Mouse (Mus musculus) liver, postnatal 0 days (tissue): ENCODE results near the gene Itk. TPM values are rescaled to one million over a fixed set of nuclear protein-coding genes. Genes with fewer than 3 reads are reported as not detected.

ENCODE experiments used
- ATAC-seq: fragments of 200-750 bp; cut with Nextera tagmentation; 2 replicates; pipeline ENCODE4 v1.8.0; 2017; ENCODE audit warnings: mild to moderate bottlenecking, moderate library complexity
- DNase-seq: peaks from one replicate; pipeline ENCODE4 v3.0.0-alpha.2; 2016
- H3K27ac ChIP-seq: fragments of 300-500 bp; sonication (generic); 2 replicates; pipeline ENCODE4 v1.5.1; 2014; ENCODE audit warnings: antibody characterized with exemption, moderate library complexity, mild to moderate bottlenecking, low read depth
- H3K27me3 ChIP-seq: fragments of 300-500 bp; sonication (generic); 2 replicates; pipeline ENCODE4 v1.6.1; 2014; ENCODE audit warnings: low read length, control low read depth, mixed read lengths; ENCODE audit not compliant: insufficient read depth
- H3K36me3 ChIP-seq: fragments of 300-500 bp; sonication (generic); replicated peaks from 2 replicates; pipeline ENCODE4 v1.6.1; 2014; ENCODE audit warnings: mild to moderate bottlenecking, control low read depth, low read length, moderate library complexity, mixed read lengths; ENCODE audit not compliant: insufficient read depth
- H3K4me1 ChIP-seq: fragments of 300-500 bp; sonication (generic); 2 replicates; pipeline ENCODE4 v1.6.1; 2014; ENCODE audit warnings: antibody characterized with exemption, mild to moderate bottlenecking, control low read depth; ENCODE audit not compliant: insufficient read depth
- H3K4me2 ChIP-seq: fragments of 300-500 bp; sonication (generic); 2 replicates; pipeline ENCODE4 v1.6.1; 2014; ENCODE audit warnings: low read depth, mild to moderate bottlenecking, low read length, moderate library complexity, mixed read lengths
- H3K4me3 ChIP-seq: fragments of 300-500 bp; sonication (generic); 2 replicates; pipeline ENCODE4 v1.5.1; 2014; ENCODE audit warnings: low read depth, low read length
- H3K9ac ChIP-seq: fragments of 300-500 bp; sonication (generic); replicated peaks from 2 replicates; pipeline ENCODE4 v1.6.1; 2014; ENCODE audit warnings: mild to moderate bottlenecking, moderate library complexity
- H3K9me3 ChIP-seq: fragments of 300-500 bp; sonication (generic); 2 replicates; pipeline ENCODE4 v1.6.1; 2016; ENCODE audit warnings: mild to moderate bottlenecking, control low read depth, low read length, mixed read lengths
- CTCF ChIP-seq: sonication (generic); IDR thresholded peaks from 2 replicates; pipeline ENCODE4 v1.5.1; 2016; ENCODE audit warnings: antibody characterized with exemption, low read depth
- EP300 ChIP-seq: IDR thresholded peaks from 2 replicates; pipeline ENCODE4 v1.6.1; 2016; ENCODE audit warnings: antibody characterized with exemption, low read depth, mild to moderate bottlenecking
- WGBS: fragments of 180-500 bp; shearing (Covaris S2); extraction: QIAGEN DNeasy Blood & Tissue Kit; methylation state at CpG from one replicate; pipeline ENCODE4 v1.1.7; 2014; ENCODE audit not compliant: insufficient replicate concordance; 5-methylcytosine and 5-hydroxymethylcytosine counted together
- polyA plus RNA-seq: library from polyadenylated mRNA; unstranded; fragments of >200 nt; fragmentation: Nextera tagmentation; extraction: Ambion mirVana; gene quantifications from 2 replicates; pipeline ENCODE4 v1.2.1, GENCODE M21; 2015

The Itk gene
- polyA plus RNA-seq, 1 experiment from 2014 or later = 0.09 TPM

DNA sequence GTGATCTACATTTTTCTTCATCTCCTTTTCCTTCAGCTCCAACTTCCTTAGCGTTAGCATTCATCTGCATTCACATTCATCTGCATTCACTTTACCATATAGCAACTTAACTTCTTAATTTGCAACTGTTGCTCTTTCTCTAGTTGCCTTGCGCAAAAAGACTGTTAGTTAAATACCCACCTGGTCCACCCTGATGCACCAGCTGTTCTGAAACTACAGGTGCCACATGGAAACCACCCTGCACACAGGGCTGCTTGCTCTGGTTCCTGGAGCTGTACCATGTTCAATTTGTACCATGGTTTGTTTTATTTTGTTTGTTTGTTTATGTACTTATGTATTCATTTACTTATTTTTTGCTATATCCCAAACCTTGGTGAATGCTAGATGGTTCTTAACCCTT is 6.4 kb upstream of the Itk start:
- DNase-seq (no peak), ATAC-seq (no peak)
- Histone ChIP-seq H3K9me3 (no peaks in the 10 kb centered on the region), H3K36me3 (no peaks in the 10 kb centered on the region), H3K27me3 (no peaks in the 10 kb centered on the region), H3K9ac (no peak overlapping the region), H3K27ac (no peak overlapping the region), H3K4me2 (no peak overlapping the region), H3K4me3 (no peak overlapping the region), H3K4me1 (peaks cover 20% of the 10 kb centered on the region)
- 84% methylated on average over 2 of the region's 2 CpGs for WGBS
- TF ChIP-seq CTCF (no peak), EP300 (no peak)

DNA sequence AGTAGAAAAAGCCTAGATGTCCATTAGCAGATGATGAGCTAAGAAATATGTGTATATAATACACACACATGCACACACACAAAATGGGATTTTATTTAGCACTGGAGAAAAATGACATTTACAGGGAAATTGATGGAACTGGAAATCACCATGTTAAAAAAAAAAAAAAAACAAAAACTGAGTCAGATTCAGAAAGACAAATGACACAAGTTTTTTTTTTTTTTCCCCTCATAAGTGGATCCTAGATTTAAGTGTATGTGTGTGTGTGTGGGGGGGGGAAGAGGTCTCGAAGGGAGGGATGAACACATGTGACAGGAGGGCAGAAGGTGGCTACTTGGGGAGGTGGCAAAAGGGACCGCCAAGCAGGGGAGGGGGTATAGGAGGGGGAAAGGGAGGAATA is 5.8 kb upstream of the Itk start:
- Histone ChIP-seq H3K9ac (no peak overlapping the region), H3K4me3 (no peak overlapping the region), H3K9me3 (no peaks in the 10 kb centered on the region), H3K27me3 (no peaks in the 10 kb centered on the region), H3K4me2 (no peak overlapping the region), H3K36me3 (no peaks in the 10 kb centered on the region), H3K4me1 (peaks cover 20% of the 10 kb centered on the region), H3K27ac (no peak overlapping the region)
- no peak for ATAC-seq
- WGBS = 77% methylated on average over 2 of the region's 2 CpGs
- DNase-seq = no peak
- TF ChIP-seq EP300 (no peak), CTCF (no peak)

GRCm38 (mm10) chr11:46393413-46393812 is 4.1 kb upstream of the Itk start:
- Histone ChIP-seq H3K9me3 (no peaks in the 10 kb centered on the region), H3K27ac (no peak overlapping the region), H3K9ac (no peak overlapping the region), H3K36me3 (no peaks in the 10 kb centered on the region), H3K4me1 (peaks cover 9% of the 10 kb centered on the region), H3K4me2 (no peak overlapping the region), H3K27me3 (no peaks in the 10 kb centered on the region), H3K4me3 (no peak overlapping the region)
- WGBS = 69% methylated on average over 4 of the region's 4 CpGs
- DNase-seq (no peak), ATAC-seq (no peak)
- TF ChIP-seq EP300 = no peak
- TF ChIP-seq CTCF = no peak

DNA sequence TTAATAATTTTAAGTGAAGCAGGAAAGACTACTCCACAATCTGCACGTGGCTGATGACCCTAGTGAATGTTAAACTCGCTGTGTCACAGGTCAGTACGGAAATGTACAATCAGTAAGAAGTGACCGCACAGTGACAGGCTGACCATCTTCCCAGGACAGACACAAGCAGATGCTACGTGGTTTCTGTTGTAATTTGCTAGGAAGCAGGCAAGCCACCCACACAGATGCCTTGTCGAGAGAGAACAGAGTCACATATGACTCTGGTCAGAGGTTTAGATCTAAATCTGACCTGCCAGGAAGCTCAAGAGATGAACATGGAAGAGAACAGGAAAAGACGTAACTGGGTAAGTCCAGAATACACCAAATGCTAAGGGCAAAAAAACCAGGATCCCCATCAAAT is 3.6 kb upstream of the Itk start:
- H3K9me3 ChIP-seq = no peaks in the 10 kb centered on the region
- TF ChIP-seq EP300 (no peak), CTCF (no peak)
- 53% methylated on average over 7 of the region's 7 CpGs for WGBS

DNA sequence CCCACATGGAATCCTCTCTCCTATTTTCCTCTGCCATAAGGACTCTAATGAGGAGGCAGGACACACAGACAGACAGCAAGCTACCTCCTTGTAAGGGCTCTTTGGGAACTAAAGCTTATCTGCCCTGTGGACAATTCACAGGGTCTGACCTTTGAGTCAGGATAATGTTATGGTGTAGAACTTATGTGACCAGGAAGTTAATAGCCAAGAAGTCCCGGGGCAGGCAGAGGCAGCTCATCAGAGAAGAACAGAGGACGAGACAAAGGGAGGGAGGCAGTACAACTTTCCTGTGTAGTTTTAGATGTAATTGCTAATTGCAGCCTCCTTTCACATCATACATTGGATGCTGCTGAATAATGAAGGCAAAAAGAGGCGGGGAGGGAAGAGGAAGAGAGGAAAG is 1.3 kb upstream of the Itk start:
- Histone ChIP-seq H3K9ac (no peak overlapping the region), H3K27ac (no peak overlapping the region), H3K36me3 (no peaks in the 10 kb centered on the region), H3K27me3 (no peaks in the 10 kb centered on the region), H3K4me3 (no peak overlapping the region), H3K4me1 (no peaks in the 10 kb centered on the region), H3K9me3 (no peaks in the 10 kb centered on the region), H3K4me2 (no peak overlapping the region)
- DNase-seq (no peak), ATAC-seq (no peak)
- TF ChIP-seq CTCF = no peak
- TF ChIP-seq EP300 = no peak
- 53% methylated on average over 3 of the region's 3 CpGs for WGBS

More for the DNA sequence above, 3.6 kb upstream of the Itk start:
- Histone ChIP-seq H3K27ac (no peak overlapping the region), H3K4me3 (no peak overlapping the region), H3K4me1 (peaks cover 9% of the 10 kb centered on the region), H3K9ac (no peak overlapping the region), H3K27me3 (no peaks in the 10 kb centered on the region), H3K36me3 (no peaks in the 10 kb centered on the region), H3K4me2 (no peak overlapping the region)
- ATAC-seq (no peak), DNase-seq (no peak)

- Histone ChIP-seq H3K27me3 (no peaks in the 10 kb centered on the region), H3K36me3 (no peaks in the 10 kb centered on the region), H3K27ac (no peak overlapping the region), H3K4me2 (no peak overlapping the region), H3K4me3 (no peak overlapping the region), H3K4me1 (no peaks in the 10 kb centered on the region; the same call in 1 of the 2 replicates), H3K9me3 (no peaks in the 10 kb centered on the region), H3K9ac (no peak overlapping the region)
- WGBS = 71% methylated on average over 6 of the region's 6 CpGs
- DNase-seq (no peak), ATAC-seq (no peak)
- TF ChIP-seq EP300 (no peak), CTCF (no peak)
Observed at GRCm38 (mm10) chr11:46388438-46388837, 877 bp downstream of the Itk start.

- TF ChIP-seq CTCF = no peak
- TF ChIP-seq EP300 = no peak
- Histone ChIP-seq H3K9me3 (no peaks in the 10 kb centered on the region), H3K4me1 (peaks cover 2% of the 10 kb centered on the region), H3K27ac (no peak overlapping the region), H3K9ac (no peak overlapping the region), H3K4me2 (no peak overlapping the region), H3K36me3 (no peaks in the 10 kb centered on the region), H3K4me3 (no peak overlapping the region), H3K27me3 (no peaks in the 10 kb centered on the region)
- no peak for ATAC-seq
- WGBS = 84% methylated on average over 8 of the region's 8 CpGs
- no peak for DNase-seq
Observed at GRCm38 (mm10) chr11:46387061-46387460, 2.3 kb downstream of the Itk start.
